In genomic region chr7:28179228-28179627, GRCm38 (mm10) we compare ENCODE assay signal across 8 mouse cellular contexts. TPM values are rescaled to one million over a fixed set of nuclear protein-coding genes. Genes with fewer than 3 reads are reported as not detected.
A peak's percentile ranks its signal among the peaks of the same experiment; 100 is the strongest.
DNase-seq lines count a peak whose midpoint lies in the region; ATAC-seq and TF ChIP-seq lines count a peak whose summit lies in the region.

Gene Dyrk1b, plus strand, starts transcription at chr7:28179469.

- H3K4me2 ChIP-seq in forebrain, embryonic 15.5 days (replicated peaks), result peak within 1 kb of the TSS; percentile 66
- peak within 1 kb of the TSS; percentile 99 for H3K4me2 ChIP-seq in liver, embryonic 16.5 days (ENCODE audit: low read depth, low read length)
- H3K4me2 ChIP-seq in neural tube, embryonic 12.5 days (replicated peaks), result peak within 1 kb of the TSS; percentile 85
- peak within 1 kb of the TSS; percentile 97 for H3K4me2 ChIP-seq in stomach, postnatal 0 days (replicated peaks; ENCODE audit: low read depth)

- H3K36me3 ChIP-seq in ES-E14 (ENCODE audit: control insufficient read depth, insufficient read depth, low read length, poor library complexity, severe bottlenecking), result peaks cover 66% of the 10 kb centered on the region
- peaks cover 62% of the 10 kb centered on the region for H3K36me3 ChIP-seq in forebrain, embryonic 15.5 days
- peaks cover 35% of the 10 kb centered on the region for H3K36me3 ChIP-seq in liver, embryonic 16.5 days (ENCODE audit: control insufficient read depth, insufficient read depth)
- peaks cover 67% of the 10 kb centered on the region for H3K36me3 ChIP-seq in neural tube, embryonic 12.5 days
- H3K36me3 ChIP-seq in stomach, postnatal 0 days (ENCODE audit: control insufficient read depth, insufficient read depth, low read length), result peaks cover 22% of the 10 kb centered on the region

- peak within 1 kb of the TSS; percentile 96 for H3K27ac ChIP-seq in ES-E14 (ENCODE audit: insufficient read depth, low read depth, low read length, poor library complexity, severe bottlenecking)
- H3K27ac ChIP-seq in forebrain, embryonic 15.5 days (replicated peaks), result peak within 1 kb of the TSS; percentile 97
- H3K27ac ChIP-seq in liver, embryonic 16.5 days (ENCODE audit: low read length), result peak within 1 kb of the TSS; percentile 83
- peak within 1 kb of the TSS; percentile 83 for H3K27ac ChIP-seq in neural tube, embryonic 12.5 days
- H3K27ac ChIP-seq in stomach, postnatal 0 days (replicated peaks), result peak within 1 kb of the TSS; percentile 93

- no peaks in the 10 kb centered on the region for H3K9me3 ChIP-seq in ES-E14 (ENCODE audit: control insufficient read depth, insufficient read depth, low read depth, low read length)
- no peaks in the 10 kb centered on the region for H3K9me3 ChIP-seq in forebrain, embryonic 15.5 days
- no peaks in the 10 kb centered on the region for H3K9me3 ChIP-seq in liver, embryonic 16.5 days (replicated peaks; ENCODE audit: control insufficient read depth, low read length)
- no peaks in the 10 kb centered on the region for H3K9me3 ChIP-seq in neural tube, embryonic 12.5 days
- H3K9me3 ChIP-seq in stomach, postnatal 0 days (ENCODE audit: control insufficient read depth, low read length), result no peaks in the 10 kb centered on the region

- no peaks in the 10 kb centered on the region for H3K27me3 ChIP-seq in forebrain, embryonic 15.5 days
- no peaks in the 10 kb centered on the region for H3K27me3 ChIP-seq in liver, embryonic 16.5 days (ENCODE audit: control insufficient read depth, insufficient read depth, low read depth, low read length)
- no peaks in the 10 kb centered on the region for H3K27me3 ChIP-seq in neural tube, embryonic 12.5 days (replicated peaks)
- H3K27me3 ChIP-seq in stomach, postnatal 0 days (ENCODE audit: control insufficient read depth, insufficient read depth, low read length), result no peaks in the 10 kb centered on the region

- in situ Hi-C loops in ES-E14 (cut with MboI; ENCODE audit: low sequenced_read_pairs in 2 of 2, unreplicated experiment in 2 of 2), result no loop called here

- ATAC-seq in forebrain, embryonic 15.5 days (replicated peaks), result peak; percentile 91
- peak; percentile 77 for ATAC-seq in liver, embryonic 16.5 days (ENCODE audit: low read depth)
- peak; percentile 89 for ATAC-seq in neural tube, embryonic 12.5 days (ENCODE audit: low FRiP score, low read depth)
- peak; percentile 87 for ATAC-seq in stomach, postnatal 0 days (ENCODE audit: low FRiP score, low TSS enrichment)

- DNase-seq in ES-E14 (ENCODE audit: low read depth, low spot score), result peak; percentile 96
- DNase-seq in cerebellum, adult 18-20 months, result peak; percentile 92 to 94
- DNase-seq in heart, postnatal 14 days, result peak; percentile 98 to 99
- peak; percentile 97 for DNase-seq in large intestine, adult 2 months (ENCODE audit: low read depth, low spot score)
- DNase-seq in stomach, postnatal 0 days (ENCODE audit: low spot score), result peak; percentile 99

- intact Hi-C loops in heart, postnatal 14 days (cut with DNase I), result no loop called here

- under 1% methylated on average over 25 of the region's 25 CpGs for WGBS in forebrain, embryonic 15.5 days
- under 1% methylated on average over 25 of the region's 25 CpGs for WGBS in large intestine, adult 2 months
- under 1% methylated on average over 25 of the region's 25 CpGs for WGBS in liver, embryonic 16.5 days (ENCODE audit: insufficient replicate concordance)
- 1% methylated on average over 25 of the region's 25 CpGs for WGBS in neural tube, embryonic 12.5 days
- under 1% methylated on average over 25 of the region's 25 CpGs for WGBS in stomach, postnatal 0 days

- no peak for TF ChIP-seq EP300 in stomach, postnatal 0 days (optimal IDR thresholded peaks at IDR 0.05)

- peak within 1 kb of the TSS; percentile 96 for H3K9ac ChIP-seq in ES-E14 (ENCODE audit: insufficient read depth, low read depth, low read length, poor library complexity, severe bottlenecking)
- peak within 1 kb of the TSS; percentile 94 for H3K9ac ChIP-seq in forebrain, embryonic 15.5 days (replicated peaks)
- H3K9ac ChIP-seq in liver, embryonic 16.5 days (ENCODE audit: low read depth, low read length), result peak within 1 kb of the TSS; percentile 83
- peak within 1 kb of the TSS; percentile 93 for H3K9ac ChIP-seq in neural tube, embryonic 12.5 days
- H3K9ac ChIP-seq in stomach, postnatal 0 days (ENCODE audit: low read length), result peak within 1 kb of the TSS; percentile 89

- H3K4me3 ChIP-seq in ES-E14 (ENCODE audit: insufficient read depth in 1 of 2, low read depth in 1 of 2, low read length in 2 of 2, poor library complexity in 1 of 2, severe bottlenecking in 1 of 2), result peak within 1 kb of the TSS; percentile 84 to 98
- H3K4me3 ChIP-seq in forebrain, embryonic 15.5 days, result peak within 1 kb of the TSS; percentile 99
- peak within 1 kb of the TSS; percentile 95 for H3K4me3 ChIP-seq in liver, embryonic 16.5 days (ENCODE audit: low read depth, low read length)
- H3K4me3 ChIP-seq in neural tube, embryonic 12.5 days, result peak within 1 kb of the TSS; percentile 95
- peak within 1 kb of the TSS; percentile 99 for H3K4me3 ChIP-seq in stomach, postnatal 0 days (ENCODE audit: low read depth, low read length)

- no peak; the same call in 1 of the 2 replicates for TF ChIP-seq CTCF in stomach, postnatal 0 days (IDR thresholded peaks at IDR 0.05; ENCODE audit: low read depth)

- peaks cover 2 to 4% of the 10 kb centered on the region in 2 experiments; a peak in 2 of 4 replicates for H3K4me1 ChIP-seq in ES-E14 (ENCODE audit: control insufficient read depth in 2 of 2, insufficient read depth in 2 of 2, low read length in 2 of 2, poor library complexity in 1 of 2)
- peaks cover 13% of the 10 kb centered on the region for H3K4me1 ChIP-seq in forebrain, embryonic 15.5 days
- peaks cover 15% of the 10 kb centered on the region for H3K4me1 ChIP-seq in liver, embryonic 16.5 days (ENCODE audit: control insufficient read depth, low read depth, low read length)
- peaks cover 13% of the 10 kb centered on the region for H3K4me1 ChIP-seq in neural tube, embryonic 12.5 days
- no peaks in the 10 kb centered on the region for H3K4me1 ChIP-seq in stomach, postnatal 0 days (replicated peaks; ENCODE audit: control insufficient read depth, insufficient read depth)

TF ChIP-seq in ES-E14, 5 proteins besides CTCF, POLR2A, EP300 and RAD21:
- TF ChIP-seq CHD2 (IDR thresholded peaks at IDR 0.05; ENCODE audit: low read depth, low read length), result no peak
- peak; percentile 73 for TF ChIP-seq HCFC1 (IDR thresholded peaks at IDR 0.05; ENCODE audit: borderline replicate concordance, insufficient read depth, low read length)
- TF ChIP-seq ZNF384 (IDR thresholded peaks at IDR 0.05; ENCODE audit: low read depth, low read length), result no peak
- no peak for TF ChIP-seq ZC3H11A (IDR thresholded peaks at IDR 0.05; ENCODE audit: borderline replicate concordance, low read depth, low read length)
- TF ChIP-seq MAFK (IDR thresholded peaks at IDR 0.05; ENCODE audit: insufficient read depth, low read depth, low read length), result no peak

RNA-seq across cellular contexts. Expression of gene Dyrk1b, which starts in this region (rescaled TPM):
- total RNA-seq in ES-E14 (2012; rRNA removed), result 3.9 and 6.3 TPM in 2 replicates
- polyA plus RNA-seq in forebrain, embryonic 15.5 days (2015; fragmentation: Nextera tagmentation; extraction: Ambion mirVana), result 18.1 and 18.6 TPM in 2 replicates
- 10 to 100 TPM; 37.4 to 40.8 TPM for total RNA-seq in heart, postnatal 14 days (2021)
- polyA plus RNA-seq in large intestine, adult 2 months (2012; rRNA removed), result 11.3 and 16.1 TPM in 2 replicates
- 2.1 and 2.7 TPM in 2 replicates for polyA plus RNA-seq in liver, embryonic 16.5 days (2015; fragmentation: Nextera tagmentation; extraction: Ambion mirVana)
- 20.4 and 22.0 TPM in 2 replicates for polyA plus RNA-seq in neural tube, embryonic 12.5 days (2016; fragmentation: Nextera tagmentation; extraction: Ambion mirVana)
- polyA plus RNA-seq in stomach, postnatal 0 days (2015; fragmentation: Nextera tagmentation; extraction: Ambion mirVana), result 4.6 and 5.7 TPM in 2 replicates

Comparison
In these comparisons a context has a peak if more than half of its experiments do, and no peak if none do; other contexts are left out.
1. Peak in every context shown above with its lines: DNase-seq, ATAC-seq, H3K4me3 ChIP-seq and H3K27ac ChIP-seq.